Mouse (Mus musculus) lung, postnatal 0 days (tissue): ENCODE data around the gene Setd6.

ENCODE experiments used
- CTCF ChIP-seq: IDR thresholded peaks from 2 replicates; pipeline ENCODE4 v1.5.1; 2016; ENCODE audit warnings: antibody characterized with exemption, mild to moderate bottlenecking
- EP300 ChIP-seq: IDR thresholded peaks from 2 replicates; pipeline ENCODE4 v1.6.1; 2016; ENCODE audit warnings: antibody characterized with exemption, mild to moderate bottlenecking, control low read depth

DNA sequence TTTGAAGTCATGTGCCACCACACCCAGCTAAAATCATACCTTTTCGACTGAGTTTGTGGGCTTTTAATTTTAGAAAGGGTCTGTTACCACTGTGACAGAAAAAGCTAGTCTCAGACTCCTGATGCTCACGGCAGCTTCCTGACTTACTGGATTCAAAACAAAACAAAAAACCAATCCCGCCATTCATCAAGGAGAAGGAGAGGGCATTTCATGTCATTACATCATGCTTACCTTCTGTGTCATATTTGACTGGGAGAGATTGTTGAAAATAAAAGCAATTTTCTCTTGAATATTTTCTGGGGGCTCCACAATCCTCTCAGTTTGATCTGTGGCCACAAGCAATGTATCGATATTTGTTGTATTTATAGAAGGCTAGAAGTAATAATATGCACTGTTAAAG lies 32.3 kb downstream of the Setd6 start:
- TF ChIP-seq EP300 (no peak), CTCF (no peak)
